Mouse (Mus musculus) ovary, postnatal 14 days (tissue): Measurements from ENCODE around the gene Ankrd54.
"Not testable (repeated sequence)": the region's sequence is repeated elsewhere in the genome, so short reads cannot be mapped to it uniquely, and the experiment has no call there.

ENCODE experiments used
- DNase-seq: peaks from one replicate; pipeline ENCODE4 v3.0.0; 2022; ENCODE audit warnings: low spot score

Gene Ankrd54

GRCm38 (mm10) chr15:79042721-79043491 is 19.8 kb downstream of the Ankrd54 start:
- no peak for DNase-seq

- no peak for DNase-seq
Observed at GRCm38 (mm10) chr15:79041585-79041984, 21.1 kb downstream of the Ankrd54 start, which contains the start of gene Galr3. Galr3 (plus strand) TSS chr15:79041885.

- no peak for DNase-seq
Observed at GRCm38 (mm10) chr15:79040501-79041416, 21.9 kb downstream of the Ankrd54 start.

- peak; percentile 63 for DNase-seq
Observed at GRCm38 (mm10) chr15:79038853-79039252, 23.8 kb downstream of the Ankrd54 start.

GRCm38 (mm10) chr15:79038331-79038730 is 24.4 kb downstream of the Ankrd54 start:
- DNase-seq: no peak

- peak; percentile 61 for DNase-seq
Observed at GRCm38 (mm10) chr15:79037913-79038328, 24.8 kb downstream of the Ankrd54 start.

GRCm38 (mm10) chr15:79031908-79032307 is 30.8 kb downstream of the Ankrd54 start:
- DNase-seq: not testable (repeated sequence)

GRCm38 (mm10) chr15:79030551-79031435 is 31.9 kb downstream of the Ankrd54 start:
- peak; percentile 62 for DNase-seq

- no peak for DNase-seq
Observed at GRCm38 (mm10) chr15:79029519-79030241, 33.0 kb downstream of the Ankrd54 start.

GRCm38 (mm10) chr15:79028823-79029484 is 33.7 kb downstream of the Ankrd54 start:
- no peak for DNase-seq

- DNase-seq: peak; percentile 99
Observed at GRCm38 (mm10) chr15:79028237-79028738, 34.4 kb downstream of the Ankrd54 start, which contains the start of gene H1f0. H1f0 (plus strand) TSS chr15:79028450.

- DNase-seq: no peak
Observed at GRCm38 (mm10) chr15:79027291-79028205, 35.1 kb downstream of the Ankrd54 start.

- no peak for DNase-seq
Observed at GRCm38 (mm10) chr15:79026511-79027290, 36.0 kb downstream of the Ankrd54 start.

GRCm38 (mm10) chr15:79025687-79026308 is 36.9 kb downstream of the Ankrd54 start:
- no peak for DNase-seq

- no peak for DNase-seq
Observed at GRCm38 (mm10) chr15:79023366-79023765, 39.3 kb downstream of the Ankrd54 start.

- no peak for DNase-seq
Observed at GRCm38 (mm10) chr15:79022671-79023230, 39.9 kb downstream of the Ankrd54 start.

GRCm38 (mm10) chr15:79018886-79019285 is 43.8 kb downstream of the Ankrd54 start:
- DNase-seq: no peak

GRCm38 (mm10) chr15:79018191-79018590 is 44.5 kb downstream of the Ankrd54 start:
- no peak for DNase-seq
